Mouse (Mus musculus) brown adipose tissue, adult 24 weeks (tissue): Measurements from ENCODE around the gene Sox4. TPM values are rescaled to one million over a fixed set of nuclear protein-coding genes. Genes with fewer than 3 reads are reported as not detected.

Experiments
- H3K27ac ChIP-seq: fragments of 200-500 bp; replicated peaks from 2 replicates; pipeline ENCODE4 v1.5.1; 2012; ENCODE audit warnings: low read depth, mild to moderate bottlenecking, low read length
- H3K4me1 ChIP-seq: fragments of 200-500 bp; 2 replicates; pipeline ENCODE4 v1.6.1; 2012; ENCODE audit warnings: low read length, mixed read lengths; ENCODE audit not compliant: control insufficient read depth, insufficient read depth, insufficient read length
- H3K4me3 ChIP-seq: fragments of 200-500 bp; 2 replicates; pipeline ENCODE4 v1.5.1; 2012; ENCODE audit warnings: low read depth, mild to moderate bottlenecking, low read length, moderate library complexity; ENCODE audit not compliant: insufficient read depth
- polyA plus RNA-seq: library from polyadenylated mRNA; stranded (reverse); fragments of >200 nt; gene quantifications from 2 replicates; pipeline ENCODE4 v1.2.4, GENCODE M21; 2012; ENCODE audit not compliant: missing spikeins, insufficient read depth, insufficient read length

Sox4 gene
- polyA plus RNA-seq: 3.3 and 5.2 TPM in 2 replicates

DNA sequence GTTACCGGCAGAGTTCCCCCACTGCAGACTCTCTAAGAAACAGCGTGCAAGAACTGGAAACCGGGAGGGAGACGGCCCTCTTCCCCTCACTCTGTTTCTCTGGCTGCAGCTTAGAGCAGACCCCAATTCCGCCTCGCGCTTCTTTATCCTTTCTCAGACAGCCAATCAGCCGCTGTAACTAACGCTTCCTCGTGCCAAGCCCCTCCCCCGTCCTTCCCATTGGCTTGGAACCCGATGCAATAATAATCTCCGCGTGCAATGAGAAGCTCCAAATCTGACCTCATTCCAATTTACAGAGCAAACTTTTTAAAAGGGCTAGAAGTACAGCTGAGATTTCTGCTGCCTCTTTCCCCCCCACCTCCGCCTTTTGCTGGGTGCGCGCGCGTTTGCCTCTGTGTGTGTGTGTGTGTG is at the start of gene Sox4:
Gene Sox4 (minus strand): TSS at position 133 of the 411 bp plus-strand sequence.
- peak within 1 kb of the TSS; percentile 67 for H3K4me3 ChIP-seq
- H3K27ac ChIP-seq: peak within 1 kb of the TSS; percentile 2
- H3K4me1 ChIP-seq: peaks cover 2% of the 10 kb centered on the region

DNA sequence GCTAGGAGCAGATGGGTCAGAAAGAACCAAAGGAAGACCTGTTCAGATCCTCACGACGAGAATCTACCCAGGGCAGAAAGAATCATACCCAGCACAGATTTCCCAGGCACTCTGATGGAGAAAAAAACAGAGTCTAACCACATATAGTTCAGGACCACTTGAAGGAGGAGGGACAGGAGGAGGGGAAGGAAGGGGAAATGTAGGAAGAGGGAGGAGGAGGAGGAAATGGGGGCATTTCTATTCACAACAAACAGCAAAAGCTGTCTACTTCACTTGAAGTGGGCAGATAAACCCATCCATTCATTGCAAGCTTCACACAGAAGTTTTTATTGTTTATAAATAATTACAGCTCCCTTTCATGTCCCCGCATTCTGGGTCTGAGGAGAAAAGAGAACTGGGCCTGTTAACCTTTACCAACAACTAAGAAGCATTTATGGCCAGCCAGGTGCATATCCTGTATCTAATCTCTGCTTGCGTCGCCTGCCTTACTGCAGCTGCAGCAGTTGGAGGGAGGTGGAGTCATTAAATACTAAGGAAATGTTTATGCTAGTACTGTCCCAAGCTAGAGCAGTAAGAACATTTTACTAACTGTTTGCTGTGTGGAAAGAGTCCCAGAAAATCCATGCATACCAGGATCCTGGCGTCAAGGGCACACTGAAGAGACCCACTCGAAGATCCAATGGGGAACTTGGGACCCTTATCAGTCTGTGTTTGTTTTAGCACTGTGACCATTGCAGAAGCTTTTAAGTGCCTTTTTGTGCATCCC is 38.6 kb upstream of the Sox4 start:
- Histone ChIP-seq H3K27ac (no peak overlapping the region), H3K4me3 (no peak overlapping the region), H3K4me1 (no peaks in the 10 kb centered on the region)

DNA sequence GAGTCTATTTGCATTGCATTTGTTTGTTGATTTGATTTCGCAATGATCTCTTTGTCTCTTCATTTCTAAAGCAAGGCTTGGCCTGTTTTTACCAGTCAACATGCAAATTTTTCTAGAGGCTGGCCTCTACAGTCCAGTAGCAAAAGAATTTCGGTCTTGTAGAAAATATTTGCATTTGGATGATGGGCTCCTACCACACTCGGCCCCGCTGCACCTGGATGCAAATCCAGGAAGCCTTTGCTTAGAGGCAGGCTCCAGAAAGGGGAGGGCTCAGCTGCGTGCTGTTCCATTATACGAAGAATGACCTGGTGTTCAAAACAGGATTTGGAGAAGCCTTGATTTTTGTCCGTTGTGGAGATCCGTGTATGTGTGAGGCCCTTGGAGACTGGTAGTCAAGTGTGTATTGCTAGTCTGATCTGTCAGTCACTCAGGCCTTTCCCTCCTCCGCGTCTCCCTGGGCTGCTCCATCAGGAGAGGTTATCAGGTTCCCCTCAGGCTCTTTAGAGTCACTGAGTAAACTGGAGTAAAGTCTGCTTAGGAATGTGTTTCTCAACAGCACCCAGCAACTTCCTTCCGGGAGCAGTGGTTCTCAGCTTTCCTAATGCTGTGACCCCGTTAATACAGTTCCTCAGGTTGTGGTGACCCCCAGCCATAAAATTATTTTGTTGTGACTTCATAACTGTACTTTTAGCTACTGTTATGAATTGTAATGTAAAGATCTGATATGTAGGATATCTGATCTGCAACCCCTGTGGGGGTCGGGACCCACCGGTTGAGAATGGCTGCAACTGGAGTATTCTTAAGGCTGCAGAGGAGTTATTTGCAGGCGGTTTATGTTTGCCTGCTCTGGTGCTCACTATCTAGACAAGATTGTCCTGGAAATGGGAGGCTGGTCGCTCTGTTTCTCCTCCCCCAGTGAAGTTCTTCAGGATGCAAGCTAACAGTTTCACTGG is 35.5 kb upstream of the Sox4 start:
- H3K27ac ChIP-seq: no peak overlapping the region
- H3K4me3 ChIP-seq: no peak overlapping the region
- no peaks in the 10 kb centered on the region for H3K4me1 ChIP-seq

DNA sequence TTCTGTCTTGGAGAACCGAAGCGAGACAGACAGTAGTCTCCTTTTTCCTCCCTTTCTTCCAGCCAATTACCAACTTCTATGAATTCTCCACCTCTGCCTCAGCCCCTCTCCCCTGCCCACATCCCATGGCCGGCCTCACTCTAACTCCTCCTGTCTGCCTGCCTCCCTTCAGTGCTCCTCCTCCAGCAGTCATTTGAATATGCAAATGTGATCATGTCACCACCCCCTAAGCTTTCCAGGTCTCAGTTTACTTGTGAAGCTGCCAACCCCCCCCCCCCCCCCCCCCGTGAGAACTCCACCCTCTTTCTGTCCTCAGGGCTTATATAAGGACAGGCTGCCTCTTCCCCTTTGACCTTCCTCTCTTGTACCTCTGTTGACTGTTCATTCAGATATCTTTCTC is 27.2 kb upstream of the Sox4 start:
- no peaks in the 10 kb centered on the region for H3K4me1 ChIP-seq
- no peak overlapping the region for H3K27ac ChIP-seq
- no peak overlapping the region for H3K4me3 ChIP-seq

DNA sequence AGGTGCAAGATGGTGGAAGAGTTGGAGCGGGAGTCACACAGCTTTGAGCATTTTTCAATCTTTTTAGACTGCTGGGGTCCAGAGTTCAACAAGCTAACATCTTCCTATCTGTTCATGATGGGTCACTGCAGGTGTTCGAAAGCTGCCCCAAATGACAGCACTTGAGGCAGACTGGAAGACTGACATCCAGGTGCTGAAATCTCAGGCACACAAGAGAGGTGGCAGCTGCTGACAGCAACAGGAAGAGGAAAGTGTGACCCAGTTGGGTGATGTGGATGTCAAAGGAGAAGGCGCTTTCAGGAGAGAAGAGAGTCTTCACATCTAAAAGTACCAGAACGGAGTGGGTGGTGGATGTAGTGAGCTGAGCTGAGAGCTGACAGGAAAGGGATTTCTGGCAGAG is 21.5 kb upstream of the Sox4 start:
- Histone ChIP-seq H3K4me1 (no peaks in the 10 kb centered on the region), H3K27ac (no peak overlapping the region), H3K4me3 (no peak overlapping the region)

DNA sequence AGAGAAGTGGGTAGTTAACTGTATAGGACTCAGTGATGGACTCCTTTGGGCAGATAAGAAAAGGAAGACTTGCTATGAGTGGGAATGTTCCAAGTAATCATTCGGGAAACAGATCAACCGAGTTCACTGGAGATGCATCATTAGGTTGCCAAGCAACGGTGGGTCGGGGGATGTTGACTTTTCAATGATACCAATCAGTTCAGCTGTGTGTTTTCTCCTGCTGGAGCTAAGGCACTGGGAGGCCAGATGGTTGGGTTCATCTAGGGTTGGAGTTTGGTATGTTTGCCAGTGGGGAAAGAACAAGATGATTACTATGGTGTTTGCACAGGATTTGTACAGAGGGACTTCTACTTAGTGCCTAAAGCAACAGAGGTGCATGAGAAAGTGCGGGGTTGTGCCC is 21.1 kb upstream of the Sox4 start:
- Histone ChIP-seq H3K27ac (no peak overlapping the region), H3K4me3 (no peak overlapping the region), H3K4me1 (no peaks in the 10 kb centered on the region)

DNA sequence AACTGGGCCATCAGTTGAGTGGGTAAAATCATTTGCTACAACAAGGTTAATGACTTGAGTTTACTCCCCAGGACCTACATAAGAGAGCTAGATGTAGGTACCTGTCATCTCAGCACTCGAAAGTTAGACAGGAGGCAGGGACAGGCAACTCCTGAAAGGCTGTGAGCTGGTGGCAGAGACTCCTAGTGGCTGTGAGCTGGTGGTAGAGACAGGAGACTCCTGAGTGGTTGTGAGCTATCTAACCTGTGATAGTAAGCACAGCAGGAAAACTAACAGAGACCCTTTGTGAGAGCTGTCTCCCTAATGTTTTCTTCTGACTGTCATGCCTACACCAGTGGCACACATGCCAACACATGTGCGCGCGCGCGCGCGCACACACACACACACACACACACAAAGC is 7.4 kb upstream of the Sox4 start:
- no peaks in the 10 kb centered on the region for H3K4me1 ChIP-seq
- H3K27ac ChIP-seq: no peak overlapping the region
- no peak overlapping the region for H3K4me3 ChIP-seq

DNA sequence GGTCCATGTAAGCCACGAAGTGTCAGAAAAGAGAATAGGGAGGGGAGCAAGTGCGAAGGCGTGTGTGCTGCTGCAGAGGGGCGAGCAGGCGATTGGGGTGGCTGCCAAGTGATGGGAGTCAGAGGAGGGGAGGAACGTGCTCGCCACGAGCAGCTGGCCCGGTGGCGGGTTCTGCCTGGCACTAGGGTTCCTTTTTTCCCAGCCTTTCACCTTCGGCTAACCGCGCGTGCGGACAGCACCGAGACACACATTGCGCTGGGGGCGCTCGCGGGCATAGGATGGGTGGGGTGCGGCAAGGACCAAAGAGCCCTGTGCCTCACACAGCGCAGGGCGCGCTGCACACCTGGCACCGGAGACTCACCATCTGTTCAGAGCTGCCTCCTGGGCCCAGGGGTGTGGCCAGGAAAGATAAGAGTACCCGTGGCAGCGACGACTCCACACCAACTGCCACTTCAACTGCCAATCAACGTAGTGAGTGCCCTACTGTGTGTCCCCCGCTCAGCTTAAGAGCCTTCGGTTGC is 6.0 kb upstream of the Sox4 start:
- H3K4me3 ChIP-seq: peak overlapping the region; percentile 68
- no peak overlapping the region for H3K27ac ChIP-seq
- no peaks in the 10 kb centered on the region for H3K4me1 ChIP-seq

DNA sequence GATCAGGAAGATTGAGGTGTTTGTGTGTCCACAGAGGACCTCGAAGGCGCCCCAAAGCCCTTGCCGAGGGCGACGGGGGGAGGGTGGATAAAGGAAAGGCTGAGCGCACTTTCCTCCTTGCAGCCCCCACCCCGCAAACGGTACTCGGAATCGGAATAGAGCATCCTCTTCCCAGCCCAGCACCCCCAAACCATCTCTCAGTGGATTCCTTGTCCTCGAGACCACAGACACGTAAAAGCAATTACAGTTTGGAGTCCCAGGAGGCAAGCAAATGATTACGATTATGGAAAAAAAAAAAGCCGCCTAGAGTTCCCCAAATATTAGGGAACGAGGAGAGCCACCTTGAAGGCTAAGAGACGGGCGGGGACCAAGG is 5.5 kb upstream of the Sox4 start:
- Histone ChIP-seq H3K4me3 (peak overlapping the region; percentile 68), H3K27ac (peak overlapping the region; percentile 48; the same call in 1 of the 2 replicates), H3K4me1 (no peaks in the 10 kb centered on the region)

DNA sequence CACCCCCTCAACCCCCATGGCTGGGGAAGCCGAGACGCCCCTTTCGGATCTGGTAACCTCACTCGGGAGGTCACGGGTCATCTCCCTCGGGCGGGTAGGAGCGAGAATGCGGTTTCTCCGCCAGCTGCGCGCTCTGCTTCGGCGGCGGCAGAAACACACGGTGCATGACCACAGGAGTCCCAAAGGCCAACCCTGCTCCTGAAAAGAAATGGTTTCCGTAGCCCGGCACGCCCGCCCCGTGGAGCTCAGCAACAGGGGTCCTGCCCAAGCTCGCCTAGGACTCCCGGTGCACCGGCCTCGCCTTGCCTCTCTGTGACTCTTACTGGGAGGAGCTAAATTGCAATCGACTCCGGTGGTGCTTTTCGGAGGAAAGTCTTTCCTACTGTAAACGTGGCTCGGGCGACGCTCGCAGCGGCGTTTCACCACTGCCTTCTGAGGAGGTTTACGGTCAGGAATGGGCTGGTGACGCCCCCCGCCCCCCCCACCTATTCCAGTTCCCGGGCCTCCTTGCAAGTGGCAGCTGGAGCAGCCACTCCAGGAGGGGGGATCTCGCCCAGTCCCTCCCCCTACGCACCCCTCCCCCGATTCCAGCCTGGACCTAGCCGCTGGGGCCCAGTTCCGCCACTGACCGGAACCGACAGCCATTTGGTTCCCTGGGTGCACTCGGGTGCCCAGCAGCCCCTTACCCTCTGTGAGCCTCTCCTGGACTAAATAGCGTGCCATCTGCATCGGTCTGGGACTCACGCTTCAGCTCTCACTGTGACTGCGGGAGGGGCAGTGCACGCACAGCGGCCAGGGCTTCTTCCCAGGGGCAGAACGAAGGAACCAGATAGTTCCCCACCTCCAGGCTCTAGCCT is 4.9 kb upstream of the Sox4 start:
- Histone ChIP-seq H3K27ac (peak overlapping the region; percentile 48; the same call in 1 of the 2 replicates), H3K4me3 (peak overlapping the region; percentile 68), H3K4me1 (no peaks in the 10 kb centered on the region)

DNA sequence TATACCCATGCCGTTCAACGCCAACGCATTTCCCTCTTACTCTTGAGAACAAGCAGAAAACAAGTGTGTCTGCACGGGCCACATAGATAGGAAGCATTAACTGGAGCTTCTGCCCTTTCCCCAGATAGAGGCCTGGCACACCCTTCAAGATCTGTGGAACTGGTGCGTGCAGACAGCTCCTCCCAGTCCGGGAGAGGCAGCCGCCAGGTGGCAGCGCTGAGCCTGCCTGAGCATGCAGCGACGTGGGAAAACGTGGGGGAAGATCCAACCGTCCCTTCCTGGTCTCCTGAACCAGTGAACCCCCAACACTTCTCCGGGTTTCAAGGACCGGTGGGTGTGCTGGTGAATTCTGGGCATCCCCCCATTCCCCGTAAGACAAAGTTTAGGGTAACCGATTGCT is 4.3 kb upstream of the Sox4 start:
- Histone ChIP-seq H3K4me3 (peak overlapping the region; percentile 68), H3K27ac (no peak overlapping the region), H3K4me1 (no peaks in the 10 kb centered on the region)

DNA sequence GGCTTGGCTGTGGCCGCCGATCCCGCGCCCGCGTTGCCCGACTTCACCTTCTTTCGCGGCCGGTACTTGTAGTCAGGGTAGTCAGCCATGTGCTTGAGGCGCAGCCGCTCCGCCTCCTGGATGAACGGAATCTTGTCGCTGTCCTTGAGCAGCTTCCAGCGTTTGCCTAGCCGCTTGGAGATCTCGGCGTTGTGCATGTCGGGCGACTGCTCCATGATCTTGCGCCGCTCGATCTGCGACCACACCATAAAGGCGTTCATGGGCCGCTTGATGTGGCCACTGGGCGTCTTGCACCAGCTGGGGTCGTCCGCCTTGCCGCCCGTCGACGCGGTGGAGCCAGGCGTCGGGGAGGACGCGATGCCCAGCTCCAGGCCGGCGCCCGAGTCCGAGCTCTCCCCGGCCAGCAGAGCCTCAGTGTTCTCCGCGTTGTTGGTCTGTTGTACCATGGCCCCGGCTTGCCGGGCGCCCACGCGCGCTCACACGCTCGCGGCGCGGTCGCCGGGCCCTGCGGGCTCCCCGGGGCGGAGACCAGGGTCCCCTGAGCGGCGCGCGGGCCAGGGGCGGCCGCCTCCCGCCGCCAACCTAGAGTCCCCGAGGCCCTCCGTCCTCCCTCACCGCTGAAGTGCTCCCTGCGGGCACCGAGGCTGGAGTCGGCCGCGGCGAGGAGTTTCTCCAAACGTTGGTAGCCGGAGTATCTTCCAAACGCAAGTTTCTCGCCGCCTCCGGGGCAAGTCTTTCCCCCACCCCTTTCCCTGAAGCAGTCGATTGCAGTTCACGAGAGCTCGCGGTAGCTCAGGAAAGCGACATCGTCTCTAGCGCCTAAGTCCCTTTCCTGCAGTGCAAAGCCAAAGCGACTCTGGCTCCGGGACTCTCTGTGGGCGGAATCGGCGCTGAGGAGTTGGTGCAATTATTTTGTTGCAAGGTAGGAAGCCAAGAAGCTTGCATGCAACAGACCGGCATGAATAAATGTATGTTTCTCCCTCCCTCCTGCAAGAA is 639 bp downstream of the Sox4 start:
- Histone ChIP-seq H3K4me3 (peak overlapping the region; percentile 67), H3K4me1 (peaks cover 4% of the 10 kb centered on the region), H3K27ac (peak overlapping the region; percentile 2)

DNA sequence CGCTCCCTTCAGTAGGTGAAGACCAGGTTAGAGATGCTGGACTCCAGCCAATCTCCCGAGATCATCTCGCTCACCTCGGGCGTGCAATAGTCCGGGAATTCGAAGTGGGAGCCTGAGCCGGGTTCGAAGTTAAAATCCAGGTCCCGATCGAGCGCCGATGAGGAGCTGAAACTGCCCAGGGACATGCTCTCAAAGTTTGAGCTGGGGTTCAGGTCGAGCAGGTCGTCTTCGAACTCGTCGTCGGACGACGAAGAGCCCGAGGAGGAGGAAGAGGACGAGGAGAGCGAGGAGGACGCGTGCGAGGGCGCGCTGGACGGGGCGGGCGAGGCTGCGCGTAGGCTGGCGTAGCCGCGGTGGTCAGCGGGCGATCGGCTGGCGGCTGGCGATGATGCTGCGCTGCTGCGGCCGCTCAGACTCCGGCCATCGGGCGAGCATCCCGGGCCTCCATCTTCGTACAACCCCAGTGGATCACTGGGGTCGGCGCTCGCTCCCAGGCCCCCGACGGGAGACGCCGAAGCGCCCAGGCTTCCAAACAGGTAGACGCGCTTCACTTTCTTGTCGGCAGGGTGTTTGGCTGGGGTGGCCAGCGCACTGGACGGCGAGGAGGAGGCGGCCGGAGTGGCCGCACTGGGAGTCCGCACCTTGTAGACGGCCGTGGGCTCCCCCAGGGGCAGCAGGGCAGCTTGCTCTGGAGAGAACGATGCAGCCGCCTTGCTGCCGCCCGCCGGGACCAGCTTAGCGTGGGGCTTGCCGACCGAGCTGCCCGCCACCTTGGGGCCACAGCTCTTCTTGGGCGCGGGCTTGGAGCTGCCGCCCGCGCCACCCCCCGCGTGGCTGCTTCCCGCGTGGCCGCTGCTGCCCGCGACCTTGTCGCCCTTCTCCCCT is 1.6 kb downstream of the Sox4 start:
- Histone ChIP-seq H3K4me1 (peaks cover 4% of the 10 kb centered on the region), H3K27ac (peak overlapping the region; percentile 49; the same call in 1 of the 2 replicates), H3K4me3 (peak overlapping the region; percentile 67)
